Mouse (Mus musculus) liver, embryonic 11.5 days (tissue): ENCODE data around the gene Btbd9. TPM values are rescaled to one million over a fixed set of nuclear protein-coding genes. Genes with fewer than 3 reads are reported as not detected.

ENCODE experiments used
- ATAC-seq: fragments of 200-750 bp; cut with Nextera tagmentation; replicated peaks from 2 replicates; pipeline ENCODE4 v1.8.0; 2017; ENCODE audit warnings: moderate number of reproducible peaks, mild to moderate bottlenecking, moderate TSS enrichment, moderate library complexity; ENCODE audit not compliant: low FRiP score
- DNase-seq: peaks from one replicate; pipeline ENCODE4 v3.0.0-alpha.2; 2017; ENCODE audit warnings: low spot score
- H3K27ac ChIP-seq: fragments of 300-500 bp; sonication (generic); 2 replicates; pipeline ENCODE4 v1.5.1; 2014; ENCODE audit warnings: mild to moderate bottlenecking, low read depth, low read length, control low read depth
- H3K27me3 ChIP-seq: fragments of 300-500 bp; sonication (generic); replicated peaks from 2 replicates; pipeline ENCODE4 v1.6.1; 2014; ENCODE audit warnings: low read length, mixed read lengths; ENCODE audit not compliant: control insufficient read depth, insufficient read depth
- H3K36me3 ChIP-seq: fragments of 300-500 bp; sonication (generic); 2 replicates; pipeline ENCODE4 v1.6.1; 2014; ENCODE audit warnings: mild to moderate bottlenecking, low read length, moderate library complexity, mixed read lengths; ENCODE audit not compliant: control insufficient read depth, insufficient read depth
- H3K4me1 ChIP-seq: fragments of 300-500 bp; sonication (generic); replicated peaks from 2 replicates; pipeline ENCODE4 v1.6.1; 2014; ENCODE audit warnings: low read length, mixed read lengths; ENCODE audit not compliant: control insufficient read depth, insufficient read depth
- H3K4me2 ChIP-seq: fragments of 300-500 bp; sonication (generic); 2 replicates; pipeline ENCODE4 v1.6.1; 2014; ENCODE audit warnings: mild to moderate bottlenecking, control low read depth, moderate library complexity
- H3K4me3 ChIP-seq: fragments of 300-500 bp; sonication (generic); 2 replicates; pipeline ENCODE4 v1.5.1; 2014; ENCODE audit warnings: low read depth, low read length, control low read depth
- H3K9ac ChIP-seq: fragments of 300-500 bp; sonication (generic); 2 replicates; pipeline ENCODE4 v1.6.1; 2014; ENCODE audit warnings: low read depth, low read length, control low read depth
- H3K9me3 ChIP-seq: fragments of 300-500 bp; sonication (generic); 2 replicates; pipeline ENCODE4 v1.6.1; 2016; ENCODE audit warnings: low read length, inconsistent platforms, mixed read lengths; ENCODE audit not compliant: control insufficient read depth
- WGBS: fragments of 180-500 bp; shearing (Covaris S2); extraction: QIAGEN DNeasy Blood & Tissue Kit; methylation state at CpG from one replicate; pipeline ENCODE4 v1.1.7; 2014; 5-methylcytosine and 5-hydroxymethylcytosine counted together
- polyA plus RNA-seq: library from polyadenylated mRNA; unstranded; fragments of >200 nt; fragmentation: Nextera tagmentation; extraction: Ambion mirVana; gene quantifications from 2 replicates; pipeline ENCODE4 v1.2.1, GENCODE M21; 2014

Btbd9 gene
- polyA plus RNA-seq, 1 experiment from 2014 or later: 33.4 TPM

DNA sequence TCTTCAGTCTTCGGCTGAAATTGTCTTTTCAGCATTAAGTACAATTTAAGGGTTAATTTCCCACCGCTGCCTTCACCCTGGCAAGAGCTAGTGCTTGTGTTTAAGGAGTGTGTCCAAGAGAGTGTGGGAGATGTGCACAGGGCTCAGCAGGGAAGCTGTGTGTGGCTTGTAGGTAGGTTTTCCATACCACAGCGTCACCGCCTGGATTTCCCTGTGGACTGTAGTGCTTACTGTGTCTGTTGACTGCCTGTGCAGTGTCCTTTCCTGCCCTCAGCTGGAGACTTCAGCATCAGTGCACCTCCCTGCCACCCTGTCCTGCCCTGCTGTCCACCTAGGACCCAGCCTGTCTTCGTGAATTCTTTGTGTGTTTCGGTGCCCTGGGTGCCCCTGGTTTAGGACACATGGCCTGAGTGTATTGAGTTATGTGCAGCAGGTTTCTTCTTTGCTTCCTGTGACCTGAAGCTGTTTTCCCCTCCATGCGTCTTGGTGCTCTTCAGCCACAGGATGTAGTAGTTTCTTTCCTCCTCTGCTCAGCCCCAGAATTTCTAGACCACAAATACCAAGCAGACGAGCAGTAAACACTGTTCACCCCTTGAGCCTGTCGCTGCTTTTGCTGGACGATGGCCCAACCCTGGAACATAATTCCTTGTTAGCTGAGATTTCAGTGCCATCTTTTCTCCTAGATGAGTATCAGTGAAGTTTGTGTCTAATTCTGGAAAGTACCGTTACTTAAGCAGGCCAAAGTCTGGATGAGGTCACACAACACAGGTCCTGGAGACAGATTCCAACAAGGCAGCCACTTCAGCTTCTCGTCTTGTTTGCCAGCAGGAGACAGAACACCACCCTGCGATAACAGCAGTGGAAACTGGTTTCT, 376.7 kb downstream of the Btbd9 start:
- H3K27me3 ChIP-seq: no peaks in the 10 kb centered on the region
- peaks cover 23% of the 10 kb centered on the region for H3K4me1 ChIP-seq
- H3K9ac ChIP-seq: no peak overlapping the region
- H3K36me3 ChIP-seq: no peaks in the 10 kb centered on the region
- ATAC-seq: no peak
- no peaks in the 10 kb centered on the region for H3K9me3 ChIP-seq
- no peak overlapping the region for H3K27ac ChIP-seq
- H3K4me2 ChIP-seq: no peak overlapping the region
- no peak overlapping the region for H3K4me3 ChIP-seq
- WGBS: 80% methylated on average over 13 of the region's 13 CpGs
- DNase-seq: no peak

GRCm38 (mm10) chr17:30198422-30198821, 377.9 kb downstream of the Btbd9 start:
- Histone ChIP-seq H3K36me3 (no peaks in the 10 kb centered on the region), H3K27me3 (no peaks in the 10 kb centered on the region), H3K9ac (no peak overlapping the region), H3K4me3 (no peak overlapping the region), H3K27ac (no peak overlapping the region), H3K4me1 (peaks cover 23% of the 10 kb centered on the region), H3K9me3 (no peaks in the 10 kb centered on the region), H3K4me2 (no peak overlapping the region)
- no peak for ATAC-seq
- DNase-seq: no peak
- 62% methylated on average over 10 of the region's 10 CpGs for WGBS

DNA sequence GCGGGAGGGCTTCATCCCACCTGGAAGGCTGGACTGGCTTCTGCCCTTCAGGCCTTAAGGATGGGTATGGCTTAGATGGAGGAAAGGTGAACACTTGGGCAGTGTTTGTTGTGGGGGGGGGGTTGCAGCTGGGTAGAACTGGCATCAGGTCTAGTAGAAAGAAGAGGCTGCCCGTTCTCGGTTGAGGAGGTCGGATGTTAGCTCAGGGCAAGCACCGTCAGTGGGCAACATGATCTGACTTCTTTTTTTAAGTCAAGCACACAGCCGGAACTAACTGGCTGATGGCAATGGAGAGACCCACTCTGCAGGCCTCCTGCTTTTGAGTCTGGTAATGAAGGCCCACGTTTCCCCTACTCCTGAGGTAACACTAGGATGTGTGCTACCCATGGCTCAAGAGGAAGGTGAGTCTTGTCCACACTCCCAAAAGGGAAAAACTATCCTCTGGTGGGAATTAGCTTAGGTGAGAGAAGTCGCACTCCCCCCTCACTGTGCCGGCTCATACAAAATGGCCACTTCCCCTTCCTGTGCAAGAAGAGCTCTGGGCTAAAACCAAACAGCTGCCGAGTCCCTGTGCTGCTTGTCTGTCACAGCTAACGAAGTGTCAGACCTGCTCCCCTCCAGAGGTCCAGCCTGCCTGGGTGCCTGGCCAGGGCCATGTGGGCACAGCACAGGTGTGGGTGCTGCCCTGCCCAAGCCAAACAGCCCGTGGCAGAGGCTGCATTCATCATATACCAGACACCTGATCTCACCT, 378.8 kb downstream of the Btbd9 start:
- Histone ChIP-seq H3K9ac (peak overlapping the region; percentile 20; the same call in 1 of the 2 replicates), H3K4me3 (no peak overlapping the region), H3K9me3 (no peaks in the 10 kb centered on the region), H3K27ac (peak overlapping the region; percentile 48), H3K4me1 (peaks cover 23% of the 10 kb centered on the region), H3K36me3 (no peaks in the 10 kb centered on the region), H3K27me3 (no peaks in the 10 kb centered on the region), H3K4me2 (no peak overlapping the region; the same call in 1 of the 2 replicates)
- 52% methylated on average over 12 of the region's 12 CpGs for WGBS
- DNase-seq: no peak
- ATAC-seq: no peak

- Histone ChIP-seq H3K9ac (no peak overlapping the region), H3K27ac (peak overlapping the region; percentile 48; the same call in 1 of the 2 replicates)
Observed at GRCm38 (mm10) chr17:30196401-30197279, 379.6 kb downstream of the Btbd9 start.

GRCm38 (mm10) chr17:30195591-30196183, 380.6 kb downstream of the Btbd9 start:
- no peak overlapping the region for H3K27ac ChIP-seq
- ATAC-seq: no peak
- no peak for DNase-seq
- H3K9ac ChIP-seq: no peak overlapping the region
- H3K9me3 ChIP-seq: no peaks in the 10 kb centered on the region
- no peak overlapping the region for H3K4me3 ChIP-seq
- WGBS: 91% methylated on average over 21 of the region's 21 CpGs
- no peak overlapping the region for H3K4me2 ChIP-seq
- no peaks in the 10 kb centered on the region for H3K27me3 ChIP-seq
- no peaks in the 10 kb centered on the region for H3K36me3 ChIP-seq
- H3K4me1 ChIP-seq: peaks cover 23% of the 10 kb centered on the region

More at GRCm38 (mm10) chr17:30196401-30197279, 379.6 kb downstream of the Btbd9 start:
- no peak for ATAC-seq
- H3K36me3 ChIP-seq: no peaks in the 10 kb centered on the region
- no peak overlapping the region for H3K4me3 ChIP-seq
- no peak overlapping the region; the same call in 1 of the 2 replicates for H3K4me2 ChIP-seq
- H3K9me3 ChIP-seq: no peaks in the 10 kb centered on the region
- DNase-seq: no peak
- 83% methylated on average over 17 of the region's 17 CpGs for WGBS
- peaks cover 23% of the 10 kb centered on the region for H3K4me1 ChIP-seq
- no peaks in the 10 kb centered on the region for H3K27me3 ChIP-seq

DNA sequence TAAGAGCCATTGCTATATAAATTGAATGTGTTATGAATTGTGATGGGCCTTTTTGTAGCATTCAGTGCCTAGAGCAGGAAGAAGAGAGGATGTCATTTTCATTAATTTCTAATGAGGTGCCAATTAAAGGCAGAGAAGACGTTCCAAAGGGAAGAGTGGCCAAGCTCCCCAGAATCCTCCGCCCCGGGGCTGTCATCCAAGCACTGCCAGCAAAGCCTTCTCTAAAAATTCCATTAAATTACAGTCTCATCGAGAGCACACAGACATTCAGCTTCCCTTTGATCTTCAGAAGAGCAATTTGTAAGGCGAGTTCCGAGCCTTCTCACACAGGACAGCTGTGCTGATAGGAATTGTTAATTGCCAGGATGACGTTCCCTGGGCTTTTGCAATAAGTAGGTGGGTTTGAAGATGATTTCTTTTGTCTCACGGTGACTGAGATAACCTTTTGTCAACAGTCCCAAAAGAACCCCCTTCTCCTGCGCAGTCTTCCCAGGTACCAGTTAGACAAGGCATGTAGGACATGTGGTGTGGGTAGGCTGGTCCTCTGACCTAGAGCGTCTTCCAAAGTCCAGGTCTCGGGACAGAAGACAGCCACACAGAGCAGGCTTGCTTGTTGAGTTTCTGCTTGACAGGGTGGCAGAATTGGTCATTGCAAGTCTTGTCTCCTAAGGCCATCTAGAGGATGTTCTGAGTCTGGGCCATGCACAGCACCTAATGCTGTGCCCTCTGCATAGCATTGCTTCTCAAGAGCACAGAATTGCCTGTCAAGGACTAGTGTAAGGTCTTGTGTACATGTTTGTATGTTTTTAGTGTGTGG, 381.5 kb downstream of the Btbd9 start:
- H3K27ac ChIP-seq: no peak overlapping the region

DNA sequence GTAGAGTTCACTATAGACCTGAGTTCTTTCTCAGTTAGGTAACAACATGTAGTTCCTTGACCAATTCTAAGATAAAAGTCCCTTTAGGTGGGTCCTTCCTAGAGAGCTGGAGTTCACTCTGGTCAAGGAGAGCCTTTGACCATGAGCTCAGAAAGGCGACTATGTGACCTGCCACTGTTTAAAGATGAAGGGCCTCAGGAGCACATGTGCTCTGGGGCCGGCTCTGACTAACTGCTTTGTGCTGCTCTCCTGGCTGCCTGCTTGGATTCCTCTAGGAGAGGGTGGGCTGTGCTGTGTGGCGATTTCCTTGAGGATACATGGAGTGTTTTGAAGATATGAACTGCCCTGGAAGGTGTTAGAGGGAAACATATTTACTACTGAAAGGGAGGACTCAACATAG, 382.2 kb downstream of the Btbd9 start:
- 74% methylated on average over 3 of the region's 3 CpGs for WGBS
- DNase-seq (no peak), ATAC-seq (no peak)
- no peaks in the 10 kb centered on the region for H3K27me3 ChIP-seq
- peaks cover 18% of the 10 kb centered on the region for H3K4me1 ChIP-seq
- no peak overlapping the region for H3K27ac ChIP-seq
- no peak overlapping the region for H3K9ac ChIP-seq
- no peak overlapping the region for H3K4me2 ChIP-seq
- H3K9me3 ChIP-seq: no peaks in the 10 kb centered on the region
- H3K36me3 ChIP-seq: no peaks in the 10 kb centered on the region
- no peak overlapping the region for H3K4me3 ChIP-seq

More for the DNA sequence above, 381.5 kb downstream of the Btbd9 start:
- H3K4me1 ChIP-seq: peaks cover 23% of the 10 kb centered on the region
- no peaks in the 10 kb centered on the region for H3K27me3 ChIP-seq
- H3K36me3 ChIP-seq: no peaks in the 10 kb centered on the region
- no peak overlapping the region for H3K4me2 ChIP-seq
- H3K9me3 ChIP-seq: no peaks in the 10 kb centered on the region
- ATAC-seq (no peak), DNase-seq (no peak)
- 66% methylated on average over 11 of the region's 11 CpGs for WGBS
- no peak overlapping the region for H3K4me3 ChIP-seq
- H3K9ac ChIP-seq: no peak overlapping the region
